Mouse (Mus musculus) midbrain, embryonic 16.5 days (tissue): ENCODE measurements around the gene Sgms1. TPM values are rescaled to one million over a fixed set of nuclear protein-coding genes. Genes with fewer than 3 reads are reported as not detected.

Experiments used
- ATAC-seq: fragments of 200-750 bp; cut with Nextera tagmentation; 2 replicates; pipeline ENCODE4 v1.8.0; 2017; ENCODE audit warnings: moderate TSS enrichment
- H3K27ac ChIP-seq: fragments of 300-500 bp; sonication (generic); 2 replicates; pipeline ENCODE4 v1.5.1; 2014; ENCODE audit warnings: mild to moderate bottlenecking, low read length, mixed read lengths
- H3K27me3 ChIP-seq: fragments of 300-500 bp; sonication (generic); 2 replicates; pipeline ENCODE4 v1.6.1; 2014; ENCODE audit warnings: low read depth, low read length, mixed read lengths; ENCODE audit not compliant: control insufficient read depth, insufficient read depth
- H3K36me3 ChIP-seq: fragments of 300-500 bp; sonication (generic); 2 replicates; pipeline ENCODE4 v1.6.1; 2014; ENCODE audit warnings: mild to moderate bottlenecking, low read length, moderate library complexity, mixed read lengths; ENCODE audit not compliant: control insufficient read depth, insufficient read depth
- H3K4me1 ChIP-seq: fragments of 300-500 bp; sonication (generic); 2 replicates; pipeline ENCODE4 v1.6.1; 2014; ENCODE audit warnings: mild to moderate bottlenecking, low read length, mixed read lengths; ENCODE audit not compliant: control insufficient read depth, insufficient read depth
- H3K4me2 ChIP-seq: fragments of 300-500 bp; sonication (generic); 2 replicates; pipeline ENCODE4 v1.6.1; 2014; ENCODE audit warnings: mild to moderate bottlenecking, low read length, mixed read lengths
- H3K4me3 ChIP-seq: fragments of 300-500 bp; sonication (generic); 2 replicates; pipeline ENCODE4 v1.5.1; 2014; ENCODE audit warnings: low read depth, mild to moderate bottlenecking, low read length, moderate library complexity, mixed read lengths
- H3K9ac ChIP-seq: fragments of 300-500 bp; sonication (generic); 2 replicates; pipeline ENCODE4 v1.6.1; 2014; ENCODE audit warnings: low read depth, low read length, mixed read lengths
- H3K9me3 ChIP-seq: fragments of 300-500 bp; sonication (generic); replicated peaks from 2 replicates; pipeline ENCODE4 v1.6.1; 2014; ENCODE audit warnings: mild to moderate bottlenecking, low read length, mixed read lengths; ENCODE audit not compliant: control insufficient read depth, poor library complexity, severe bottlenecking
- WGBS: fragments of 180-500 bp; shearing (Covaris S2); extraction: QIAGEN DNeasy Blood & Tissue Kit; methylation state at CpG from one replicate; pipeline ENCODE4 v1.1.7; 2014; 5-methylcytosine and 5-hydroxymethylcytosine counted together
- polyA plus RNA-seq: library from polyadenylated mRNA; unstranded; fragments of >200 nt; fragmentation: Nextera tagmentation; extraction: Ambion mirVana; gene quantifications from 2 replicates; pipeline ENCODE4 v1.2.1, GENCODE M21; 2015

Sgms1 gene
- polyA plus RNA-seq, 1 experiment from 2014 or later = 20.2 TPM

GRCm38 (mm10) chr19:32257616-32258015 lies 131.9 kb downstream of the Sgms1 start:
- no peak for ATAC-seq
- H3K27ac ChIP-seq = no peak overlapping the region
- H3K27me3 ChIP-seq = no peaks in the 10 kb centered on the region
- no peak overlapping the region for H3K9ac ChIP-seq
- no peak overlapping the region for H3K4me2 ChIP-seq
- no peaks in the 10 kb centered on the region for H3K4me1 ChIP-seq
- H3K9me3 ChIP-seq = no peaks in the 10 kb centered on the region
- 92% methylated on average over 3 of the region's 3 CpGs for WGBS
- H3K36me3 ChIP-seq = no peaks in the 10 kb centered on the region
- no peak overlapping the region for H3K4me3 ChIP-seq

GRCm38 (mm10) chr19:32256706-32257415 lies 132.7 kb downstream of the Sgms1 start:
- Histone ChIP-seq H3K4me3 (no peak overlapping the region), H3K27me3 (no peaks in the 10 kb centered on the region), H3K4me2 (no peak overlapping the region), H3K4me1 (no peaks in the 10 kb centered on the region), H3K27ac (no peak overlapping the region), H3K9me3 (no peaks in the 10 kb centered on the region), H3K36me3 (no peaks in the 10 kb centered on the region), H3K9ac (no peak overlapping the region)
- 86% methylated on average over 4 of the region's 4 CpGs for WGBS
- no peak for ATAC-seq

- no peak for ATAC-seq
- no peak overlapping the region for H3K4me3 ChIP-seq
- H3K9ac ChIP-seq = no peak overlapping the region
- H3K4me2 ChIP-seq = no peak overlapping the region
- H3K36me3 ChIP-seq = no peaks in the 10 kb centered on the region
- H3K27me3 ChIP-seq = no peaks in the 10 kb centered on the region
- H3K4me1 ChIP-seq = no peaks in the 10 kb centered on the region
- no peak overlapping the region for H3K27ac ChIP-seq
- H3K9me3 ChIP-seq = no peaks in the 10 kb centered on the region
- WGBS = 28% methylated on average over 6 of the region's 6 CpGs
These were observed 133.9 kb downstream of the Sgms1 start for GRCm38 (mm10) chr19:32255429-32256185.

DNA sequence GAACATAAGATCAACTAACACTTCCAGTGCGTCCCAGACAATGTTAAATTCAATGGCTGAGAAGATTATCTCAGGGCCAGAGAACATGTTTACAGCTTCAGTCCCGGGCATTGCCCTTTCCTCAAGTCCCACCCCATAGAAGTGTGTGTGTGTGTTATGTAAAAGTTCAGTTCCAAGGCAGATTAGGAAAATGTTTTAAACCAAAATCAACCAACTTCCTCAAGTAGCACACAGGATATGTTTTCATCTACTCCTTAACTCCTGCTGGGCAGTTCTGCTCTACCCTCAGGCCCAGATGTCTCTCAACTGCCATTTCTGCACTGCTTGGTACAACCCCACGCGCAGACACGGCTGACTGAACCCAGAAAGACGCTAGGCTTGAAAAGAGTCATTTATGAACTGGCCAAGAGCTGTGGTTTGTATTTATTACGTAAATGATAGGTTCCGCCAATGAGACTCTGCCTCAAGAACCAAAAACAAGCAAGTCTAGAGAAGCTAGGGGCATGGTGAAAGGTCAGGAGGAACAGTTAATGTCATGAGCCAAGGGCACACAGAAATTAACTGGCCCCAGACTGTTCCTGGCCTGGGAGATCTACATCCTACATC lies 134.7 kb downstream of the Sgms1 start:
- WGBS = 24% methylated on average over 8 of the region's 8 CpGs
- Histone ChIP-seq H3K36me3 (no peaks in the 10 kb centered on the region), H3K9ac (no peak overlapping the region), H3K9me3 (no peaks in the 10 kb centered on the region), H3K27me3 (no peaks in the 10 kb centered on the region), H3K4me2 (no peak overlapping the region), H3K4me3 (no peak overlapping the region), H3K4me1 (no peaks in the 10 kb centered on the region), H3K27ac (peak overlapping the region; percentile 38; the same call in 1 of the 2 replicates)
- ATAC-seq = no peak

DNA sequence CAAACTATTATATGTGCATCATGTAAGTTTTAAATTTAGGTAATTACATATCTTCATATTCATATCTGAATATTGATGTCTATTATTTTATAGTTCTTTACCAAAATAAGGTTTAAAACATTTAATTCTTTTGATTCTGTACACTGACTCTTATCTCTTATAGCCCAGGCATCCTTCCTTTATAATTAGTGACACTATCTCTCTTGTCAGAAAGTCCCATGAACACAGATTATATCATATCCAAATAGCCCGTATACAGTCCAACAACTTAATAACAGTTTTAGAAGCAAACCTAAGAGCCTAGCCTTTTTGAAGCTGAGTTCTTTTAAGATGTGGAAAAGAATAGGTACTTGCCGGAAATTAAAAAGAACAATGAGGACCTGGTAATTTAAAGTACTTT lies 135.3 kb downstream of the Sgms1 start:
- no peak overlapping the region for H3K27ac ChIP-seq
- H3K36me3 ChIP-seq = no peaks in the 10 kb centered on the region
- ATAC-seq = no peak
- H3K4me3 ChIP-seq = no peak overlapping the region
- no peaks in the 10 kb centered on the region for H3K9me3 ChIP-seq
- H3K9ac ChIP-seq = no peak overlapping the region
- WGBS = 64% methylated on average over 2 of the region's 2 CpGs
- no peaks in the 10 kb centered on the region for H3K4me1 ChIP-seq
- H3K4me2 ChIP-seq = no peak overlapping the region
- H3K27me3 ChIP-seq = no peaks in the 10 kb centered on the region

GRCm38 (mm10) chr19:32252987-32253386 lies 136.5 kb downstream of the Sgms1 start:
- no peak overlapping the region for H3K4me3 ChIP-seq
- H3K36me3 ChIP-seq = no peaks in the 10 kb centered on the region
- no peaks in the 10 kb centered on the region for H3K4me1 ChIP-seq
- no peak overlapping the region for H3K4me2 ChIP-seq
- WGBS = 89% methylated on average over 7 of the region's 7 CpGs
- H3K27ac ChIP-seq = no peak overlapping the region
- H3K27me3 ChIP-seq = no peaks in the 10 kb centered on the region
- H3K9ac ChIP-seq = no peak overlapping the region
- H3K9me3 ChIP-seq = no peaks in the 10 kb centered on the region
- ATAC-seq = no peak

DNA sequence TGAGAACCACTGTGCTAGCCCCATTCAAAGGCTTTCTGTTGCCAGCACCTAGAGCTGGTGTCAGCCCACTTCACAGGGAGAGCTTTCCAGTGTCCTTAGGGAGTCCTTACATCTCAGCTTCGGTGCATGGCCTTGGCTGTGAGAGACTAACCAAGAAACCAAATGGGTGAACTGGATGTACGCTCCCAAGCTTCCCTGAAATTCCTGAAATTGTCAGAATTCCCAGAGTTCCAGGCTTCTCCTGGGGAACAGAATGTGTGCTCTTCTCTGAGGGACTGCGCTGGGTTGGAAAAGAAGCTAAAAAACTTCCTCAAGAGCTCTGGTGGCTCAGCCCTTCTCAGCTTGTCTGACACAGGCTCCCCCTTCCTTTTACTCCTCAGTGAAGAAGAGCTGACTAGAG lies 137.1 kb downstream of the Sgms1 start:
- 78% methylated on average over 3 of the region's 3 CpGs for WGBS
- Histone ChIP-seq H3K4me2 (no peak overlapping the region), H3K27ac (no peak overlapping the region), H3K4me3 (no peak overlapping the region), H3K36me3 (no peaks in the 10 kb centered on the region), H3K9ac (no peak overlapping the region), H3K4me1 (no peaks in the 10 kb centered on the region), H3K9me3 (no peaks in the 10 kb centered on the region), H3K27me3 (no peaks in the 10 kb centered on the region)
- no peak for ATAC-seq

DNA sequence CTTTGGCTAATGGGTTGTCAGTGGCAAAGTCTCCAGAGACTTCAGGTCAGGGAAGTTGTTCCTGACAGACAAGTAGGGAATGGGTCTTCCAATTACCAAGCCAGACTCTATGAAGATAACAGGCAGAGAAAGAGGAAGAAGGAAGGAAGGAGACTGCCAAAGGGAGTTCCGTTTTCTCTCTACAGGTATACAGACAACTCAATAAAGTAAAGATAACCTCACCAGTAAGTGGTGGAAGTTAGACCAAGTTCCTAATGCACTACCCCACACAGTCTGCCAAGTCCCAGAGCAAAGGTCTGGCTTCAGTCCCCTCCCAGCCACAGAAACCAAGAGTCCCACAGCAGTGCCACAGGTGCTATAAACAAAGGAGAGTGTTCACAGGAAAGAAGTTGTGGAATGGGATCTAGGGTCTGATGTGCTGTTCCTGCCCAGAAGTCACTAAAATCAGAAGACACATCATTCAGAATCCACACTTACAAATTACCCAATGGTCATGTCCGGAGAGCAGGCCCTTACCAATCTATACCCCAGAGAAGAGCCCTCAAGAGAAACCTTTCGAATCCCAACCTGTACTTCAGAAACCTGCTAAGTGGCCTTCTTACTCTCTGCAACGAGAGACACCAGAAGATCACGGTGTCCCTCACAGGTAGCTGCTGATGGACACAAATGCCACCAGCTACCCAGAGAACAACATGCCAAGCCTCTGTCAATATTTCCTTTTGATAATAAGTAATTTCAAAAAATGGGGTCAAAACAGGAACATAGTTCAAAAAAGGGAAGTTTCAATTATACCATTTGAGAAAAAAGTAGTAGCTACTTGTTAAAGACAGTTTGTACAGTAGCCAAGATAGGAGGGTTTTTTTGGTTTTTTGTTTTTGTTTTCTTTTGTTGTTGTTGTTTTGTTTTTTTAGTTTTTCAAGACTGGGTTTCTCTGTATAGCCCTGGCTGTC lies 140.1 kb downstream of the Sgms1 start:
- Histone ChIP-seq H3K9me3 (no peaks in the 10 kb centered on the region), H3K4me2 (no peak overlapping the region), H3K36me3 (no peaks in the 10 kb centered on the region), H3K27me3 (no peaks in the 10 kb centered on the region), H3K27ac (no peak overlapping the region), H3K4me3 (no peak overlapping the region), H3K4me1 (no peaks in the 10 kb centered on the region), H3K9ac (no peak overlapping the region)
- WGBS = 91% methylated on average over 5 of the region's 5 CpGs
- ATAC-seq = no peak
